Mouse (Mus musculus) erythroblast, embryonic 14.5 days (primary cell): ENCODE data around the gene Tenm4.

Source experiments
- GATA1 ChIP-seq: IDR thresholded peaks from 2 replicates; pipeline ENCODE4 v1.6.1; 2012; ENCODE audit warnings: low read length, inconsistent platforms, mixed read lengths
- TAL1 ChIP-seq: IDR thresholded peaks from 3 replicates; pipeline ENCODE4 v1.6.1; 2012; ENCODE audit warnings: low read length, inconsistent platforms, mixed read lengths

DNA sequence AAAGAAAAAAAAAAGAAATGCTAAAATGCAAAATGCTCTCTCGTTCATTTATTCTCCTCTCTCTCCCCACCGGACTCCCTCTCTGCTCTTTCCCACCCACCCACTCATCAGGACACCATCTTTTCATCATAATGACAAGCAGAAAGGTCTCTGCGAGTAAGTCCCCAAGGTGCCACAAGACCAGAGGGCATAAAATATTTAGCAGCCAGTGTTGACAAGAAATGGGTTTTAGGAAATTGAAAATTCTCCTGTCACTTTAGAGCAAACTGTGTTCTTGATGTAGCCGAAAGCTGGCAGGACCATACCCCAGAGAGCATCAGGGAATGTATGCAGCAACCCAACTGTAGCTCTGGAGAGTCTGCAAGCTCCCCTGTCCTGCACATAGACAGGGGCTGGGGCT is 700.0 kb downstream of the Tenm4 start:
- TF ChIP-seq TAL1 = no peak
- no peak for TF ChIP-seq GATA1
